Mouse (Mus musculus) T-helper 17 cell (primary cell): Measurements from ENCODE around the gene Mphosph10.

Source experiments
- in situ Hi-C, 2 experiments: fragments of 300-600 bp; cut with MboI, MseI; formaldehyde crosslinking; loops; 1 replicate in 1 of 2; 2 replicates in 1 of 2; pipeline ENCODE4 v1.15.1; 2025; ENCODE audit warnings: high pct_unique_total_duplicates in 2 of 2

The Mphosph10 gene

GRCm38 (mm10) chr7:64392122-64392818, at the start of gene Mphosph10, which contains the start of gene Mcee:
TSS of gene Mphosph10 (minus strand) at chr7:64392268.
TSS of gene Mcee (plus strand) at chr7:64392607.
- in situ Hi-C loops = loop anchor here (10.0 to 25.0 kb wide), 2 partner anchors 1245 to 1673 kb away; partner anchors contain the start of gene Tarsl2 (in 1 of the 2)

GRCm38 (mm10) chr7:64440519-64440918, 48.5 kb upstream of the Mphosph10 start:
- in situ Hi-C loops = loop anchor here (10.0 to 25.0 kb wide), 2 partner anchors 274 to 647 kb away; no protein-coding TSS in a partner anchor

GRCm38 (mm10) chr7:64439595-64440518, 47.8 kb upstream of the Mphosph10 start:
- in situ Hi-C loops = loop anchor here (10.0 to 25.0 kb wide), 2 partner anchors 275 to 647 kb away; no protein-coding TSS in a partner anchor

- in situ Hi-C loops = loop anchor here in 1 of 2 experiments (25.0 kb wide), 1 partner anchor 662 kb away; no protein-coding TSS in a partner anchor
These were observed 32.8 kb upstream of the Mphosph10 start for GRCm38 (mm10) chr7:64424861-64425260.

GRCm38 (mm10) chr7:64403989-64404388, 11.9 kb upstream of the Mphosph10 start:
- in situ Hi-C loops = no loop called here

- in situ Hi-C loops = no loop called here
These were observed 10.4 kb upstream of the Mphosph10 start for GRCm38 (mm10) chr7:64402452-64402851.

- in situ Hi-C loops = no loop called here
These were observed 8.7 kb upstream of the Mphosph10 start for GRCm38 (mm10) chr7:64400725-64401124.

- in situ Hi-C loops = loop anchor here (10.0 to 25.0 kb wide), 2 partner anchors 1245 to 1672 kb away; partner anchors contain the start of gene Tarsl2 (in 1 of the 2)
These were observed 717 bp upstream of the Mphosph10 start for GRCm38 (mm10) chr7:64392819-64393151.

GRCm38 (mm10) chr7:64391479-64391878, 589 bp downstream of the Mphosph10 start:
- in situ Hi-C loops = loop anchor here (10.0 to 25.0 kb wide), 2 partner anchors 1246 to 1673 kb away; partner anchors contain the start of gene Tarsl2 (in 1 of the 2)

GRCm38 (mm10) chr7:64373830-64374562, 18.1 kb downstream of the Mphosph10 start, which contains the start of gene Fan1:
TSS of gene Fan1 (minus strand) at chr7:64374095.
- in situ Hi-C loops = no loop called here

- in situ Hi-C loops = no loop called here
These were observed 18.8 kb downstream of the Mphosph10 start for GRCm38 (mm10) chr7:64373147-64373829.

- in situ Hi-C loops = no loop called here
These were observed 19.9 kb downstream of the Mphosph10 start for GRCm38 (mm10) chr7:64371940-64372878.

- in situ Hi-C loops = no loop called here
These were observed 22.2 kb downstream of the Mphosph10 start for GRCm38 (mm10) chr7:64369841-64370240.

- in situ Hi-C loops = no loop called here
These were observed 26.2 kb downstream of the Mphosph10 start for GRCm38 (mm10) chr7:64365863-64366262.

- in situ Hi-C loops = no loop called here
These were observed 31.5 kb downstream of the Mphosph10 start for GRCm38 (mm10) chr7:64360586-64360945.

- in situ Hi-C loops = no loop called here
These were observed 32.0 kb downstream of the Mphosph10 start for GRCm38 (mm10) chr7:64359943-64360585.

- in situ Hi-C loops = no loop called here
These were observed 33.4 kb downstream of the Mphosph10 start for GRCm38 (mm10) chr7:64358666-64359065.

- in situ Hi-C loops = no loop called here
These were observed 34.7 kb downstream of the Mphosph10 start for GRCm38 (mm10) chr7:64357405-64357804.

GRCm38 (mm10) chr7:64356661-64357060, 35.4 kb downstream of the Mphosph10 start:
- in situ Hi-C loops = no loop called here
